Mouse (Mus musculus) frontal cortex, postnatal 25 days (tissue): ENCODE measurements around the gene Ehd1.
A peak's percentile ranks its signal among the peaks of the same experiment; 100 is the strongest.
"Not testable (repeated sequence)": the region's sequence is repeated elsewhere in the genome, so short reads cannot be mapped to it uniquely, and the experiment has no call there.

Experiments used
- DNase-seq, 2 experiments: peaks; one replicate each; pipeline ENCODE4 v3.0.0; 2022; ENCODE audit warnings: low spot score in 2 of 2

Gene Ehd1

GRCm38 (mm10) chr19:6302114-6302513 lies 25.6 kb downstream of the Ehd1 start:
- no peak for DNase-seq

DNA sequence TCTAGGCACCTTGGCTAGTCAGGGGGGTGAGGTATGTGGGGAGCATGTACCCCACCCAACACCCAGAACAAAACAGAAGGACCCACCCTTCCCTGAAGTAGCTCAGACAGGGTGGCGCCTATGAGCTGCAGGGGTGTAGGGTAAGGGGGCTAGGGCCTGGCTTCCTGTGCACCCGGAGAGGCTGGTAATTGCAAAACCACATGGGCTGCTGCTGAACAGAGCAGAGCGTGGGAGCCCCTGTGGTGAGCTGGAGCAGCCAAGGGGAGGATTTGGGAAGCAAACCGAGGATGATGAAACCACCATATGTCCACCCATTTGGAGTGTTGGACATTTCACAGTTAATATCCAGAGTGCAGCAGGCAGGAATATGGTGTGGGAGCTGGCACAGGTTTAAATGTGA lies 26.0 kb downstream of the Ehd1 start:
- DNase-seq = no peak

DNA sequence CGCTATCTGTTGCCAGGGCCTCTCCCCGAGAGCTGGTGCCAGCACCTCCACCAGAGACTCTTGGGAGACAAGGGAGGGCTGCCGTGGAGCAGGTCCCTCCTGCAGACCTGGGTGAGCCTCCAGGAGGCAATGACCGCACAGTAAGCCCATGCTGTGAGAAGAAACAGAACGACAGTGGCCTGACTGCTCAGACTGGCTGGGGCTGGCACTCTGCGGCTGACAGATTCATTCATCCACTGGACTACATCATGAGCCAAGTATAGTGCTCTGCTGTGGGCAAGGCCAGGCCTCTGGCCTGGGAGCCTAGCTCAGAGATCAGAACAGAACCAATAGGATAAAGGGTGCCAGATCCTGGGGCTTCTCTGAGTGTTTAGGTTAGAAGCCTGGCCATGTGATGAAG lies 27.3 kb downstream of the Ehd1 start:
- no peak for DNase-seq

- DNase-seq = peak; percentile 52 to 70
Observed at GRCm38 (mm10) chr19:6304787-6305516, 28.4 kb downstream of the Ehd1 start.

GRCm38 (mm10) chr19:6305517-6306115 lies 29.1 kb downstream of the Ehd1 start:
- no peak for DNase-seq

DNA sequence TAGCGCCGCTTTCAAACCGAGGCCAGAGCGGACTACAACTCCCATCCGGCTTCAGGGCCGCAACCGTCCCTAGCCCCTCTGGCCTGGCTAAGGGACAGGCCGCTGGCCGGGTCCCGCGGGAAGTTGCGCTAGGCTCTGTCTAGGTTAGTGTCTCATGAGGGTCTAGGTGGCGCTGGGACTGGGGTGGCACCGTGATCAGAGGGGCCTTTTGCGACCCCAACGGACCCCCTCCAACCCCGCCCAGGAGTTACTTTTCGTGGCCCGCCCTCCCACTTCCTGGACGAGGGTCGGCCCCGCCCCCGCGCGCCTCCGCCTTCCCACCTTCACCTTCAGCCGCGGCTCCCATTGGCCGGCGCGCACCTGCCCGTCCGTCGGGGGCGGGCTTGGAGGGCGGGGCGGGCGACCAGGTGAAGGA lies 29.6 kb downstream of the Ehd1 start, which contains the start of gene Cdc42bpg:
Gene Cdc42bpg, plus strand, starts transcription at position 320 of the 415 bp plus-strand sequence.
- DNase-seq = peak in 1 of 2 experiments; percentile 25

DNA sequence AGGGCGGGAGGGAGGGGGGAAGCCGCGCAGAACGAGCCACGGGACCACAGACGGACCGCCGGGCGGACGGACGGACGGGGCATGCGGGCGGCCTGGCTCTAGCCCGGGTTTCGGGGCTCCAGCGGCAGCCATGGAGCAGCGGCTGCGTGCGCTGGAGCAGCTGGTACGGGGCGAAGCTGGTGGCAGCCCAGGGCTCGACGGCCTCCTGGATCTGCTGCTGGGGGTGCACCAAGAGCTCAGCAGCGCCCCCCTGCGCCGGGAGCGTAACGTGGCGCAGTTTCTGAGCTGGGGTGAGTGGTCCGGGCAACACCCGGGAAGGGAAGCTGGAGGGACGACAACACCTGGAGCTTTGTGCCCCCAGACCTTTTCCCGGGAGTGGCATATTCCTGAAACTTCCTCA lies 30.1 kb downstream of the Ehd1 start:
- no peak for DNase-seq

- no peak for DNase-seq
Observed at GRCm38 (mm10) chr19:6307733-6308531, 31.4 kb downstream of the Ehd1 start.

DNA sequence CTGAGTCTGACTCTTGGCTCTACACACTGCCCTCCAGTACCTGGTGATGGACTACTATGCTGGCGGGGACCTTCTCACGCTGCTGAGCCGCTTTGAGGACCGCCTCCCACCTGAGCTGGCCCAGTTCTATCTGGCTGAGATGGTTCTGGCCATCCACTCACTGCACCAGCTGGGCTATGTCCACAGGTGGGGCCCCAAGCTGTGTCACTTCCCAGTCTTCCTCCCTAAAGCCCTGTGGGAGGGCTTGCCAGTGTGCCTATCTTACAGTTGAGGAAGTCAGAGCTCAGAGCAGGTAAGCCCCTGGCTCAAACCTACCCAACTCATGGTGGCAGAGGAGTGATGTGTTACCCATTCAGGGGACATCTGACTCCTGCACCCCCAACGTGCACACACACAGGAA lies 33.7 kb downstream of the Ehd1 start:
- DNase-seq = no peak

DNA sequence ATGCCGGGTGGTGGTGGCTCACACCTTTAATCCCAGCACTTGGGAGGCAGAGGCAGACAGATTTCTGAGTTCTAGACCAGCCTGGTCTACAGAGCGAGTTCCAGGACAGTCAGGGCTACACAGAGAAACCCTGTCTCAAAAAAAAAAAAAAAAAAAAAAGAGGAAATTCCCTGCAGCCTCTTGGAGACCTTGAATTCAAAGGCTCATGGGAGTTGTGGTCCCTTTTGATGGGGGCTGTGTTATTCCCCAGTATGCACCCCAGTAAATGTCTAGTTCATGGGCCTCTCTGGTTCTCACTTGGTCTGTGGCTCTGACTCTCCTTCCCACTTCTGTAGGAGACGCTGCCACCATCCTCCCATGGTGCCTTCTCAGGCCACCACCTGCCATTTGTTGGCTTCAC lies 35.3 kb downstream of the Ehd1 start:
- DNase-seq = not testable (repeated sequence)

DNA sequence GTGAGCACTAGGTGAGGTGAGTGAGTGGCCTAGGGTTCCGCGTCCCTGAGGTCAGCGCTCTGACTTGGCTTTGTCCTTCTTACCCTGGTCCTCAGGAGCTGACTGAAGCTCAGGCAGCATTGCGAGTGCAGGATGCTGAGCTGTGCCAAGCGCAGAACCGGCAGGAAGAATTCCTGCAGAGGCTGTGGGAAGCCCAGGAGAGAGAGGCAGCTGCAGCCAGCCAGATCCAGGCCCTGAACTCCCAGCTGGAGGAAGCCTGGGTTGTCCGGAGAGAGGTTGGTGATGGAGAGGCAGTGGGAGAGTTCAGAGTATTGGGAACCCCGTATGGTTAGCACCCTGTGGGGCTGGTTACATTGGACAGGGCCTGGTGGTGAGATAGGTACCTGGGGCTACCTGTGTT lies 37.3 kb downstream of the Ehd1 start:
- DNase-seq = no peak

DNA sequence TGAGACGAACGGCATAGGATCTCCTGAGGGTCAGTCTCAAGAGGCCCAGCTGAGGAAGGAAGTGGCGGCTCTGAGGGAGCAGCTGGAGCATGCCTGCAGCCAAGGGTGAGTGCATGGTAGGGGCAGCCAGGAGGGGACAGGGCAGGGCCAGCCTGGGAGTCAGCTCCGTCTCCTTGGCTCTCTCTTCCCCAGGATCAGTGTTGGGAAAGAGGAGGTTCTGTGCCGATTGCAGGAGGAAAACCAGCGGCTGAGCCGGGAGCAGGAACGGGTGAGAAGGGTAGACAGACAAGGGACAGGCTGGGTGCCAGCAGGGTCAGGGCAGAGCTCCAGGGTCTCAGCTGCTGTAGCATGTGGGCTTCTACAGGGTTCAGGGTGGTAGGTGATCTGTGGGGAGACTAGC lies 38.0 kb downstream of the Ehd1 start:
- no peak for DNase-seq

DNA sequence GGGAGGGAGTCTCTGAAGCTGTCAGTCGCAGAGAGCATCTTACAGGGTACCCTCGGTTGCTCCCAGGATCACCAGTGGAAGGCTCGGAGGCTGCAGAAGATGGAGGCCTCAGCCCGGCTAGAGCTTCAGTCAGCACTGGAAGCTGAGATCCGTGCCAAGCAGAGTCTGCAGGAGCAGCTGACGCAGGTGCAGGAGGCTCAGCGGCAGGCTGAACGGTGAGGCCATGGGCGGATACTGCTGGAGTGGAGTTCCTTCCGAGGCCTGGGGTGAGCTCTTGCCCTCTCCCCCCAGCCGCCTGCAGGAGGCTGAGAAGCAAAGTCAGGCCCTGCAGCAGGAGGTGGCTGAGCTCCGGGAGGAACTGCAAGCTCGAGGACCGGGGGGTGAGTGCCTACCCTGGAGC lies 39.0 kb downstream of the Ehd1 start:
- DNase-seq = no peak

GRCm38 (mm10) chr19:6318145-6318544 lies 41.6 kb downstream of the Ehd1 start:
- DNase-seq = no peak

DNA sequence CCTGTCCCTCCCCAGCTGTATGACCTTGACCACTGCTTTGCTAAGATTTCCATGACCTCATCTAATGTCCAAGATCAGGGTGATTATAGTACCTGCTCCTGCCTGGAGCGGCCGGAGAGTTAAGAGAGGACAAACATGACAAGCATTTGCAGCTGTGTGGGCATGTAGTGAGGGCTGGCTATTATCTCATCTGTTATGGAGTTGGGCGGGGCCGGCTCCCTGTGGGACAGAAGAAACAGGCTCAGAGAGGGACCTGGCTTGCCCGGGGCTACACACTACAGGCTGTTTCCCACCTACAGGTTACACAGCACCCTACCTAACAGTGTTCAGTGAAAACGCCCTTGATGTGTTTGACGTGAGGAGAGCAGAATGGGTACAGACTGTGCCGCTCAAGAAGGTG lies 44.8 kb downstream of the Ehd1 start:
- DNase-seq = no peak

DNA sequence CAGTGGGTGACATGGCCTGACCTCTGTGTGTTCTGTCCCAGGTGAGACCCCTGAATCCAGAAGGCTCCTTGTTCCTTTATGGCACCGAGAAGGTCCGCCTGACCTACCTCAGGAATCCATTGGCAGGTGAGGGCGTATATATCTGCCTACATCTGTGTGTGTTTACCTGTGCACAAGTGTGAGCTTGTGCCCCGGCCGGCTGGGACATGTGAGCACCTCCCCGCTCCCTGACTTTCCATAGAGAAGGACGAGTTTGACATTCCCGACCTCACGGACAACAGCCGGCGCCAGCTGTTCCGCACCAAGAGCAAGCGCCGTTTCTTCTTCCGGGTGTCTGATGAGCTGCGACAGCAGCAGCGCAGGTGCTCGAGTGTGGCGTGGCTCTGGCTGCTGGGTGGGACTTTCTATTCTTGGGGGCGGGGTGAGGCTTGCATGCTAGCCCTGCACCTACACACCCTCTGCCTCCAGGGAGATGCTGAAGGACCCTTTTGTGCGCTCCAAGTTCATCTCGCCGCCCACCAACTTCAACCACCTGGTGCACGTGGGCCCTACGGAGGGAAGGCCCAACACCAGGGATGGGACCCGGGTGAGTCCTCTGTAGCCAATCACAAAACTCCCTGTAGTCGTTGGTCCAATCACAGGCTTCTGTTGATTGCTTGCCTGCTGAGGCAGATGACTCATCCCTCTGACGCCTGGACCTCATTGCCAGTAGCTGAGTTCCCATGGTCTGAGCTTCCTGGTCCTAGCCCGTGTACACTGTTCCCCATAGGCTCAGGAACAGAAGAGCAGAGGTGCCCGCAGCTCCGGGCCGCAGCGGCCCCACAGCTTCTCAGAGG lies 45.5 kb downstream of the Ehd1 start:
- DNase-seq = no peak

- no peak for DNase-seq
Observed at GRCm38 (mm10) chr19:6324751-6325150, 48.2 kb downstream of the Ehd1 start.

DNA sequence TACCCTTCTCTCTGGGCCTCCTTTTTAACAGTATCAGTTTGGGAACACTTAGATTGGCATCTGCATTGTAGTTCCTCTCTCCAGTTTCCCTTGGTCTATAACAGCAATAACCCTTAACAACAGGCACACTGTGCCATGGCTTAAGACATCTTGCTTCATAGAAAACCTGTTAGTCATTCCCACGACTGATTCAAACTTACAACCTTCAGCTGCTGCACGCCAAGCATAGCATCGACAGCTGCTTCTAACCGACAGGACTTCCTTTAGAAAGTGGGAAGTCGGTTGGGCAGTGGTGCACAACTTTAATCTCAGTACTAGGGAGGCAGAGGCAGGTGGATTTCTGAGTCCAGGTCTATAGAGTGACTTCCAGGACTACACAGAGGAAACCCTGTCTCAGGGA lies 54.7 kb downstream of the Ehd1 start:
- DNase-seq = no peak

DNA sequence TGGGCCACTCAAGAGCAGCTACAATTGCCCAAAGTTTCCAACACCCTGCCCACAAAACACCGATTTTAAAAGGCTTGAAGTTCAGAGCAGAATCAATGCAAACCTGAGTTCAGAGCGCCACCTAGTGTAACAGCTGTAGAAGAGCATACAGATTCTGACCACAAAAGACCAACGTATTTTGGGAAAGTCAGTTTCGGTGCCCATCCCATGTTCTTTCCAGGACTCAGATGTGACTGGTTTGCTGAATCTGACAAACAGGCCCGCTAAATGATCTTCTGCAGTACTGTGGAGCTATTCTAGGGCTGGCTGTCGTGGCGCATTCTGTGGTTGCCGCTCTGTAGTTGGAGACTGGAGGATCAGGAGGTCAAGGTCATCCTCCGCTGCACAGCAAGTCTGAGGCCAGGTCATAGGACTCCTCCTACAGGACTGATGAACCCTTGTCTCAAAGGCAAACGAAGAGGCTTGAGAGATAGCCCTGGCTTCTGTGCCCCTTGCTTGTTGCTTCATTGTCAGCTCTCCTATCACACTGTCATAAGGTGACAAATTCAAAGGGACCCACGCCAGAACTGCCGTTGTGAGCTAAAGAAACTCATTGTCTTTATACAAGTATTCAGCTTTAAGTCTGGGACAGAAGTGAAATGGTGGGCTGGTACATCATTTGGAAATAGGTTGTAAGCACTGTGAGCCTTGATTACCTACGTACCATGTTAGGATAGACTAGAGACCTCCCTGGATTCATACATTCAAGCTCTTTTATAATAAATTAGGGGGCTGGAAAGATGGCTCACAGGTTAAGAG lies 55.4 kb downstream of the Ehd1 start:
- DNase-seq = no peak

- no peak for DNase-seq
Observed at GRCm38 (mm10) chr19:6333761-6334595, 57.5 kb downstream of the Ehd1 start.
